Mouse (Mus musculus) MEL (cell line): ENCODE measurements at regions not wholly inside any gene's neighbourhood (a gene's known extent, or its start where the extent isn't known, plus 50 kb on each side); places are given as distances from the start of the nearest gene placed in this dataset.

Experiments used
- DNase-seq: peaks from one replicate; pipeline ENCODE4 v3.0.0; 2011; ENCODE audit warnings: low read depth, low spot score
- H3K27ac ChIP-seq: 2 replicates; pipeline ENCODE4 v1.5.1; 2012; ENCODE audit warnings: low read depth, mild to moderate bottlenecking, control low read depth, low read length, moderate library complexity; ENCODE audit not compliant: control insufficient read depth
- H3K27me3 ChIP-seq, 2 experiments: fragments of 150-350 bp in 1 of 2; sonication (generic) in 1 of 2; 2 replicates each; pipeline ENCODE4 v1.6.1; 2012; ENCODE audit warnings: low read length in 2 of 2, mild to moderate bottlenecking in 2 of 2, improper control_type of control experiment in 1 of 2, moderate library complexity in 1 of 2; ENCODE audit not compliant: insufficient read depth in 2 of 2, control insufficient read depth in 1 of 2
- H3K36me3 ChIP-seq, 2 experiments: 2 replicates each; pipeline ENCODE4 v1.6.1; 2012 to 2014; ENCODE audit warnings: low read length in 2 of 2, improper control_type of control experiment in 1 of 2, inconsistent platforms in 1 of 2, mild to moderate bottlenecking in 1 of 2; ENCODE audit not compliant: insufficient read depth in 2 of 2, control insufficient read depth in 1 of 2
- H3K4me1 ChIP-seq, 2 experiments: fragments of 150-350 bp in 1 of 2; sonication (generic) in 1 of 2; 2 replicates each; pipeline ENCODE4 v1.6.1; 2012; ENCODE audit warnings: low read length in 2 of 2, improper control_type of control experiment in 1 of 2, mild to moderate bottlenecking in 1 of 2; ENCODE audit not compliant: insufficient read depth in 2 of 2, control insufficient read depth in 1 of 2
- H3K4me3 ChIP-seq, 2 experiments: fragments of 150-350 bp in 1 of 2; sonication (generic) in 1 of 2; 2 replicates each; pipeline ENCODE4 v1.5.1; 2012; ENCODE audit warnings: low read depth in 2 of 2, low read length in 2 of 2, mild to moderate bottlenecking in 2 of 2, moderate library complexity in 2 of 2, control low read depth in 1 of 2, improper control_type of control experiment in 1 of 2; ENCODE audit not compliant: control insufficient read depth in 1 of 2, insufficient read depth in 1 of 2
- H3K79me2 ChIP-seq: 2 replicates; pipeline ENCODE4 v1.6.1; 2012; ENCODE audit warnings: mild to moderate bottlenecking, low read length, moderate library complexity; ENCODE audit not compliant: control insufficient read depth, poor library complexity, insufficient read depth
- H3K9ac ChIP-seq: 2 replicates; pipeline ENCODE4 v1.6.1; 2012; ENCODE audit warnings: low read depth, mild to moderate bottlenecking, control low read depth, low read length, moderate library complexity; ENCODE audit not compliant: control insufficient read depth, poor library complexity, severe bottlenecking
- H3K9me3 ChIP-seq: fragments of 150-350 bp; sonication (generic); replicated peaks from 2 replicates; pipeline ENCODE4 v1.6.1; 2012; ENCODE audit warnings: mild to moderate bottlenecking, low read length, improper control_type of control experiment, moderate library complexity; ENCODE audit not compliant: insufficient read depth
- BHLHE40 ChIP-seq: IDR thresholded peaks from 2 replicates; pipeline ENCODE4 v1.6.1; 2012; ENCODE audit warnings: low read depth, mild to moderate bottlenecking, inconsistent platforms, low read length, improper control_type of control experiment, borderline replicate concordance
- CHD2 ChIP-seq: IDR thresholded peaks from 2 replicates; pipeline ENCODE4 v1.6.1; 2011; ENCODE audit warnings: low read length, improper control_type of control experiment
- E2F4 ChIP-seq: IDR thresholded peaks from 2 replicates; pipeline ENCODE4 v1.6.1; 2011; ENCODE audit warnings: low read depth, low read length, improper control_type of control experiment, borderline replicate concordance
- EP300 ChIP-seq, 2 experiments: IDR thresholded peaks; 2 replicates each; pipeline ENCODE4 v1.6.1; 2011; ENCODE audit warnings: improper control_type of control experiment in 2 of 2, low read length in 2 of 2, low read depth in 1 of 2, mild to moderate bottlenecking in 1 of 2
- ETS1 ChIP-seq: IDR thresholded peaks from 2 replicates; pipeline ENCODE4 v1.6.1; 2012; ENCODE audit warnings: low read depth, mild to moderate bottlenecking, inconsistent platforms, low read length, improper control_type of control experiment, moderate library complexity
- GABPA ChIP-seq: IDR thresholded peaks from 2 replicates; pipeline ENCODE4 v1.6.1; 2012; ENCODE audit warnings: low read depth, mild to moderate bottlenecking, inconsistent platforms, low read length, improper control_type of control experiment, moderate library complexity
- JUND ChIP-seq: IDR thresholded peaks from 2 replicates; pipeline ENCODE4 v1.6.1; 2011; ENCODE audit warnings: low read depth, mild to moderate bottlenecking, improper control_type of control experiment, low read length
- KAT2A ChIP-seq: conservative IDR thresholded peaks from 2 replicates; pipeline ENCODE4 v1.6.1; 2012; ENCODE audit warnings: low read depth, low read length, improper control_type of control experiment, inconsistent platforms
- MAFK ChIP-seq: IDR thresholded peaks from 2 replicates; pipeline ENCODE4 v1.6.1; 2011; ENCODE audit warnings: low read depth, mild to moderate bottlenecking, low read length, improper control_type of control experiment, borderline replicate concordance
- MAZ ChIP-seq: IDR thresholded peaks from 2 replicates; pipeline ENCODE4 v1.6.1; 2012; ENCODE audit warnings: low read depth, mild to moderate bottlenecking, inconsistent platforms, low read length, improper control_type of control experiment
- MEF2A ChIP-seq: IDR thresholded peaks from 2 replicates; pipeline ENCODE4 v1.6.1; 2014; ENCODE audit warnings: low read depth, mild to moderate bottlenecking, inconsistent platforms, low read length, improper control_type of control experiment; ENCODE audit not compliant: poor library complexity, insufficient replicate concordance, severe bottlenecking; ENCODE audit errors: extremely low read depth
- MYC ChIP-seq: IDR thresholded peaks from 2 replicates; pipeline ENCODE4 v1.6.1; 2011; ENCODE audit warnings: low read depth, mild to moderate bottlenecking, low read length, improper control_type of control experiment, moderate library complexity
- NELFE ChIP-seq: IDR thresholded peaks from 2 replicates; pipeline ENCODE4 v1.6.1; 2011; ENCODE audit warnings: low read depth, low read length, improper control_type of control experiment
- NRF1 ChIP-seq: IDR thresholded peaks from 2 replicates; pipeline ENCODE4 v1.6.1; 2014; ENCODE audit warnings: low read depth, mild to moderate bottlenecking, inconsistent platforms, low read length, improper control_type of control experiment, moderate library complexity; ENCODE audit not compliant: poor library complexity, insufficient read depth, severe bottlenecking
- POLR2AphosphoS2 ChIP-seq: IDR thresholded peaks from 2 replicates; pipeline ENCODE4 v1.6.1; 2011; ENCODE audit warnings: low read length, improper control_type of control experiment
- POLR2AphosphoS5 ChIP-seq: IDR thresholded peaks from 2 replicates; pipeline ENCODE4 v1.6.1; 2012; ENCODE audit warnings: low read depth, borderline replicate concordance, mild to moderate bottlenecking, inconsistent platforms, low read length, moderate library complexity, mixed read lengths
- RAD21 ChIP-seq: IDR thresholded peaks from 2 replicates; pipeline ENCODE4 v1.6.1; 2011; ENCODE audit warnings: mild to moderate bottlenecking, low read depth, low read length, improper control_type of control experiment
- SIN3A ChIP-seq: IDR thresholded peaks from 2 replicates; pipeline ENCODE4 v1.6.1; 2012; ENCODE audit warnings: low read length, improper control_type of control experiment, inconsistent platforms
- TAL1 ChIP-seq: IDR thresholded peaks from 2 replicates; pipeline ENCODE4 v1.6.1; 2012; ENCODE audit warnings: mild to moderate bottlenecking, inconsistent platforms, low read length, moderate library complexity, mixed read lengths
- TBP ChIP-seq: IDR thresholded peaks from 2 replicates; pipeline ENCODE4 v1.8.0; 2011; ENCODE audit warnings: low read depth, low read length, improper control_type of control experiment
- UBTF ChIP-seq: IDR thresholded peaks from 2 replicates; pipeline ENCODE4 v1.6.1; 2012; ENCODE audit warnings: low read depth, mild to moderate bottlenecking, inconsistent platforms, low read length, improper control_type of control experiment, moderate library complexity, borderline replicate concordance; ENCODE audit not compliant: insufficient read depth
- USF1 ChIP-seq: IDR thresholded peaks from 2 replicates; pipeline ENCODE4 v1.6.1; 2014; ENCODE audit warnings: low read depth, mild to moderate bottlenecking, inconsistent platforms, low read length, improper control_type of control experiment, moderate library complexity
- USF2 ChIP-seq, 2 experiments: IDR thresholded peaks; 2 replicates each; pipeline ENCODE4 v1.6.1; 2011 to 2012; ENCODE audit warnings: improper control_type of control experiment in 2 of 2, low read length in 2 of 2, borderline replicate concordance in 1 of 2, inconsistent platforms in 1 of 2, low read depth in 1 of 2, mild to moderate bottlenecking in 1 of 2; ENCODE audit not compliant: insufficient read depth in 1 of 2
- ZC3H11A ChIP-seq: IDR thresholded peaks from 2 replicates; pipeline ENCODE4 v1.6.1; 2012; ENCODE audit warnings: low read depth, mild to moderate bottlenecking, inconsistent platforms, low read length, improper control_type of control experiment
- ZKSCAN1 ChIP-seq: IDR thresholded peaks from 2 replicates; pipeline ENCODE4 v1.6.1; 2012; ENCODE audit warnings: low read depth, mild to moderate bottlenecking, inconsistent platforms, low read length, improper control_type of control experiment, moderate library complexity
- ZMIZ1 ChIP-seq: IDR thresholded peaks from 2 replicates; pipeline ENCODE4 v1.6.1; 2012; ENCODE audit warnings: low read depth, mild to moderate bottlenecking, inconsistent platforms, low read length, improper control_type of control experiment, moderate library complexity

DNA sequence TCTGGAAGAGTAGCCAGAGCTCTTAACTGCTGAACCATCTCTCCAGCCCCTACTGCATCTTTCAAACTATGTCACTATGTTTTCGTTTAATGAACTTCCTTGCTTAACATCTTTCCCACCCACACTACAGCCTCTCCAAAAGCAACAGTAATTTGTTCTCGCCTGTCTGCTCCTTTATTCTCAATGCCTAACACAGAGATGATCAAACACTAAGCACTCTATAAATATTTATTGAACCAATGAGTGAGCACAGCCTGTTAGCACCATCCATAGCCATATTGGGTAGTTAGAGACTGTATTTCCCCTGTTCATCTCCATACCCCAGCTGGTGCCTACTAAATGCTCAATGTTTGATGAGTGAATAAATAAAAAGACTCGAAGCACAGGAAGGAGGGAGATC is 189.6 kb downstream of the Pdcd6ip start:
- Histone ChIP-seq H3K4me3 (no peak overlapping the region), H3K9me3 (no peaks in the 10 kb centered on the region), H3K36me3 (no peaks in the 10 kb centered on the region), H3K79me2 (no peaks in the 10 kb centered on the region), H3K27ac (no peak overlapping the region), H3K27me3 (no peaks in the 10 kb centered on the region; a peak in 1 of 4 replicates), H3K9ac (no peak overlapping the region), H3K4me1 (no peaks in the 10 kb centered on the region)
- TF ChIP-seq ZMIZ1: no peak
- no peak for TF ChIP-seq MAFK
- no peak for TF ChIP-seq TBP
- no peak for TF ChIP-seq NRF1
- no peak for TF ChIP-seq EP300 (IDR thresholded peaks at IDR 0.05; ENCODE audit: low read depth in 1 of 2, low read length in 2 of 2)
- no peak for TF ChIP-seq UBTF
- no peak for TF ChIP-seq USF1
- no peak for TF ChIP-seq TAL1
- TF ChIP-seq POLR2AphosphoS5: no peak
- no peak for TF ChIP-seq SIN3A
- TF ChIP-seq GABPA: no peak
- no peak for TF ChIP-seq ZKSCAN1
- DNase-seq: no peak

DNA sequence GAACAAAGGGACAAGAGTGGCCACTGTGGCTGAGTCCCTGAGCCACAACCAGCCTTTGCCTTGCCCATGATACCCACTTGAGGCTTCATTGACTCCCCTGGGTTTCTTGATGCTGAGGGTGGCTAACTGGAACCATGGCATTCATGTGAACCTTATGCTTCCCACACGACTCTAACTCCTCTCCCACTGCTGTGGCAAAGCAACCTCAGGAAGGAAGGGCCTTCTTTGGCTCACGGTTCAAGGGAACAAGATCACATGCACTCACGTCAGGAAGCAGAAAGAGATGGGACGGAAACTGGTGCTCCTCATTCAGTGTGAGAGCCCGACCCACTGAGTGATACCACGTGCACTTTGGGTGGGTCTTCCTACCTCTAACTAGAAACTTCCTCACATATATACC is 190.3 kb downstream of the Pdcd6ip start:
- H3K9me3 ChIP-seq: no peaks in the 10 kb centered on the region
- H3K36me3 ChIP-seq: no peaks in the 10 kb centered on the region
- DNase-seq: no peak
- TF ChIP-seq ETS1: no peak
- no peak for TF ChIP-seq RAD21
- TF ChIP-seq JUND: no peak
- no peak for TF ChIP-seq TBP
- no peak for TF ChIP-seq ZKSCAN1
- TF ChIP-seq KAT2A: no peak
- no peak for TF ChIP-seq CHD2
- no peak for TF ChIP-seq EP300 (IDR thresholded peaks at IDR 0.05; ENCODE audit: low read depth in 1 of 2, low read length in 2 of 2)
- TF ChIP-seq USF2 (IDR thresholded peaks at IDR 0.05; ENCODE audit: borderline replicate concordance in 1 of 2, insufficient read depth in 1 of 2, low read depth in 1 of 2, low read length in 2 of 2): no peak
- no peak for TF ChIP-seq ZC3H11A
- no peak for TF ChIP-seq E2F4
- TF ChIP-seq MYC: no peak
- no peak for TF ChIP-seq NELFE
- no peak for TF ChIP-seq BHLHE40
- no peak for TF ChIP-seq POLR2AphosphoS2
- no peak for TF ChIP-seq MEF2A
- TF ChIP-seq MAZ: no peak
- no peak overlapping the region for H3K9ac ChIP-seq
- H3K4me1 ChIP-seq: no peaks in the 10 kb centered on the region
- no peaks in the 10 kb centered on the region; a peak in 1 of 4 replicates for H3K27me3 ChIP-seq
- no peak overlapping the region for H3K4me3 ChIP-seq
- no peaks in the 10 kb centered on the region for H3K79me2 ChIP-seq
- no peak overlapping the region for H3K27ac ChIP-seq
